Mouse (Mus musculus) liver, embryonic 14.5 days (tissue): ENCODE data around the gene Ercc6.

Experiments
- CTCF ChIP-seq: IDR thresholded peaks from 2 replicates; pipeline ENCODE4 v1.5.1; 2016; ENCODE audit warnings: antibody characterized with exemption, low read depth, control low read depth
- EP300 ChIP-seq: IDR thresholded peaks from 2 replicates; pipeline ENCODE4 v1.6.1; 2016; ENCODE audit warnings: antibody characterized with exemption, low read depth

DNA sequence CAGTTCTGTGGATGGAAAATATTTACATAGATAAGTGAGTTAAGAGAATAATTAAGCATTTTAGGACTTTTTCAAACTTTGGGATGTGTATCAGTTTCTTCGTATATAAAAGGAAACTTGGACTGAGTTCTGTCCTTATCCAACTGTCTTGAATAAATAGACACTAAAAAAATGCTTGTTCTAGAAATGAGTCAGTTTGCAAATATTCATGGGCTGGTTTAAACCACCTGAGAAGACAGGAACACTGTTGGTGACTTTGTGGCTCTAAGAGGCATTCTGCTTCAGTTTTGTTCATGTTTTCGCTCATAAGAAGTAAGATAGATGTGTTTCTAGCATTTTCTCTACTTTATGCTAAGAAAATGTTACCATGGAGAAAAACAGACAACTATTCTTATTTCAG is 5.2 kb downstream of the Ercc6 start:
- TF ChIP-seq CTCF (no peak), EP300 (no peak)
